Mouse (Mus musculus) limb, embryonic 11.5 days (tissue): Measurements from ENCODE around the gene 1810043G02Rik. TPM values are rescaled to one million over a fixed set of nuclear protein-coding genes. Genes with fewer than 3 reads are reported as not detected.
"Not testable (repeated sequence)": the region's sequence is repeated elsewhere in the genome, so short reads cannot be mapped to it uniquely, and the experiment has no call there.

ENCODE experiments used
- ATAC-seq: fragments of 200-750 bp; cut with Nextera tagmentation; 2 replicates; pipeline ENCODE4 v1.8.0; 2017; ENCODE audit warnings: low read depth; ENCODE audit not compliant: insufficient number of reproducible peaks, low FRiP score, low TSS enrichment
- DNase-seq: peaks from one replicate; pipeline ENCODE4 v3.0.0-alpha.2; 2015; ENCODE audit warnings: low spot score
- H3K27ac ChIP-seq: fragments of 300-500 bp; sonication (generic); replicated peaks from 2 replicates; pipeline ENCODE4 v1.5.1; 2014; ENCODE audit warnings: low read depth, mild to moderate bottlenecking, low read length
- H3K27me3 ChIP-seq: fragments of 300-500 bp; sonication (generic); 2 replicates; pipeline ENCODE4 v1.6.1; 2014; ENCODE audit warnings: mild to moderate bottlenecking, low read length, mixed read lengths; ENCODE audit not compliant: control insufficient read depth, insufficient read depth
- H3K36me3 ChIP-seq: fragments of 300-500 bp; sonication (generic); 2 replicates; pipeline ENCODE4 v1.6.1; 2014; ENCODE audit warnings: mild to moderate bottlenecking, low read length, moderate library complexity, mixed read lengths; ENCODE audit not compliant: control insufficient read depth, insufficient read depth
- H3K4me1 ChIP-seq: fragments of 300-500 bp; sonication (generic); 2 replicates; pipeline ENCODE4 v1.6.1; 2014; ENCODE audit warnings: low read length, mixed read lengths; ENCODE audit not compliant: control insufficient read depth, insufficient read depth
- H3K4me2 ChIP-seq: fragments of 300-500 bp; sonication (generic); 2 replicates; pipeline ENCODE4 v1.6.1; 2014; ENCODE audit warnings: low read depth, mild to moderate bottlenecking, moderate library complexity; ENCODE audit not compliant: severe bottlenecking
- H3K4me3 ChIP-seq: fragments of 300-500 bp; sonication (generic); 2 replicates; pipeline ENCODE4 v1.5.1; 2014; ENCODE audit warnings: low read depth, low read length
- H3K9ac ChIP-seq: fragments of 300-500 bp; sonication (generic); 2 replicates; pipeline ENCODE4 v1.6.1; 2014; ENCODE audit warnings: mild to moderate bottlenecking, low read length
- H3K9me3 ChIP-seq: fragments of 300-500 bp; sonication (generic); 2 replicates; pipeline ENCODE4 v1.6.1; 2016; ENCODE audit warnings: low read length; ENCODE audit not compliant: control insufficient read depth
- WGBS: fragments of 180-500 bp; shearing (Covaris S2); extraction: QIAGEN DNeasy Blood & Tissue Kit; methylation state at CpG from one replicate; pipeline ENCODE4 v1.1.7; 2014; 5-methylcytosine and 5-hydroxymethylcytosine counted together
- polyA plus RNA-seq: library from polyadenylated mRNA; unstranded; fragments of >200 nt; fragmentation: Nextera tagmentation; extraction: Ambion mirVana; gene quantifications from 2 replicates; pipeline ENCODE4 v1.2.1, GENCODE M21; 2014

1810043G02Rik gene
- polyA plus RNA-seq, 1 experiment from 2014 or later, result 29.5 TPM

DNA sequence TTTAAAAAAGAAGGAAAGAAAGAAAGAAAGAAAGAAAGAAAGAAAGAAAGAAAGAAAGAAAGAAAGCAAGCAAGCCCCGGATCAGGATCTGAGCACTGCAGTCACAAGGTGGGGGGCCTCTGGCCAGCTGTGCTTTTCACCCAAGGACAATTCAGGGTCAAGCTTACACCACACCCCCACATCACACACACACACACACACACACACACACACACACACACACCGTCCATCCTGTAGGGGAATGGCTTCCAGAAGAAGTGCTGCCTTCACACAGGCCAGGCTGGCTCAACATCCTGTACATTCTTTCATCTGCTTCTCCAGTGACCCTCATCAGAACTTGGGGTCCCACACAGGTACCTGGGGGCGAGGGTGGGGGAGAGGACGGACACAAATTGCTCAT is 41.0 kb downstream of the 1810043G02Rik start:
- Histone ChIP-seq H3K4me2 (no peak overlapping the region), H3K4me3 (no peak overlapping the region), H3K27me3 (no peaks in the 10 kb centered on the region), H3K27ac (no peak overlapping the region), H3K9ac (no peak overlapping the region), H3K9me3 (no peaks in the 10 kb centered on the region), H3K36me3 (no peaks in the 10 kb centered on the region), H3K4me1 (no peaks in the 10 kb centered on the region)
- WGBS, result 88% methylated on average over 4 of the region's 4 CpGs
- DNase-seq (no peak), ATAC-seq (no peak)

DNA sequence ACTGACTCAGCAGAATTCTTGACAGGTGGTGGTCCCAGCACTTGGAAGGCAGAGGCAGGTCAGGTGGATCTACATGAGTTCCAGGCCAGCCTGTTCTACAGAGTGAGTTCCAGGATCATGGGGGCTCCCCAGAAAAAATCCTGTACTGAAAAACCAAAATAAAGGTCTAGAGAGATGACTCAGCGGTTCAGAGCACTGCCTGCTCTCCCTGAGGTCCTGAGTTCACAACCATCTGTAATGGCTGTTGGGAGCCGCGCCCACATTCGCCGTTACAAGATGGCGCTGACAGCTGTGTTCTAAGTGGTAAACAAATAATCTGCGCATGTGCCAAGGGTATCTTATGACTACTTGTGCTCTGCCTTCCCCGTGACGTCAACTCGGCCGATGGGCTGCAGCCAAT is 41.7 kb downstream of the 1810043G02Rik start:
- not testable (repeated sequence) for H3K4me3 ChIP-seq, DNase-seq, H3K9me3 ChIP-seq, H3K27ac ChIP-seq, H3K4me1 ChIP-seq, H3K27me3 ChIP-seq, H3K4me2 ChIP-seq, ATAC-seq, H3K9ac ChIP-seq, H3K36me3 ChIP-seq
- 98% methylated on average over 7 of the region's 11 CpGs for WGBS

DNA sequence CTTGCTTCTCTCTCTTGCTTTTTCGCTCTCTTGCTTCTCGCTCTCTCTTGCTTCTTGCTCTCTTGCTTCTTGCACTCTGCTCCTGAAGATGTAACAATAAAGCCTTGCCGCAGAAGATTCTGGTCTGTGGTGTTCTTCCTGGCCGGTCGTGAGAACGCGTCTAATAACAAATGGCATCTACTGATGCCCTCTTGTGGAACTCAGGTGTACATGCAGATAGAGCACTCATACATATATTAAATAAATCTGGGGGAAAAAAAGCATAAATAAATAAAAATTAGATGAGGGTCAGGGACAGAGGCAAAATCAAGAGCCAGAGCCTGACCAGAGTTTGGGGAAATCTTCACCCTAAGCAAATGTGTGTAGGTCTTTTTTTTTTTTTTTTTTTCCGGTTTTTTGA is 47.1 kb downstream of the 1810043G02Rik start:
- H3K4me3 ChIP-seq, H3K9ac ChIP-seq, H3K9me3 ChIP-seq, H3K4me1 ChIP-seq, H3K27me3 ChIP-seq, H3K27ac ChIP-seq, ATAC-seq, H3K36me3 ChIP-seq, H3K4me2 ChIP-seq, DNase-seq: not testable (repeated sequence)
- WGBS, result 81% methylated on average over 6 of the region's 8 CpGs

DNA sequence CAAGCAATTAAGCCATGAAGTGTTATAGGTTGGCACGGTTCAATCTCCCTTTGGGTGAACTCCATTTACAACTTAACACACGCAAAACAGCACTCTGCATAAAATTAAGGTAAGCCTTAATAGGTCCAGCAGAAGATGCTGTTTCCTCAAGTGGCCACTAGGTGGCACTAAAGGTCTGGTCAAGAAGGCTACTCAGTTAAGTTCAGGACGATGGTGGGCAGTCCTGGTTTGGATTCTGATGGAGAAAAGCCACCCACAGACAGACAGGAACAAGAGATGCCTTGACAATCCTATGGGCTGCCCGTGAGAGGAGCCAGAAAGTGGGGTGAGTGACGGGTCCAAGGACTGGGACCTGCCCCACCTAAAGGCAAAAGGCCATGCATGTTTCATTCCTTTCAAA is 49.8 kb downstream of the 1810043G02Rik start:
- DNase-seq, result peak; percentile 82
- Histone ChIP-seq H3K27ac (no peak overlapping the region), H3K9me3 (no peaks in the 10 kb centered on the region), H3K4me3 (no peak overlapping the region), H3K36me3 (no peaks in the 10 kb centered on the region), H3K4me1 (no peaks in the 10 kb centered on the region), H3K4me2 (no peak overlapping the region), H3K27me3 (no peaks in the 10 kb centered on the region), H3K9ac (no peak overlapping the region)
- 7% methylated on average over 5 of the region's 5 CpGs for WGBS
- ATAC-seq, result peak; percentile 65; the same call in 1 of the 2 replicates

DNA sequence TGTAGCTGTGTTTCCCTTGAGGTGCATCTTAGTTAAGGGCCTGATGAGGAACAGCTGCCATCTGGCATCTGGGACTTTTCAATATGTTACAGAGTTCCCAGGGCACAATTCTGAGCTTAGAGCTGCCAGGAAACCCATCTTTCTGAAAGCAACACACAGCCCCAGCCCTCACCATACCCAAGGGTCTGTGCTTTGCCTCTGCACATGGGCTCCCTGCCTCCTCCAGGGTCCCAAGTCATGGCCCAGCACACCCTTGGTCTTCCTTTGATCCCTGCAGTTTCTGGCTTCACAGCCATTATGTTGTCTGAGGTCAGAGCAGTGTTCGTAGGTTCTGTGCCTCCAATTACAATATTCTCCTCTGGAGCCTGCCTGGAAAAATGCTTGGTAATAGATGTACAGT is 50.8 kb downstream of the 1810043G02Rik start:
- H3K9me3 ChIP-seq, result no peaks in the 10 kb centered on the region
- H3K27me3 ChIP-seq, result no peaks in the 10 kb centered on the region
- ATAC-seq (no peak), DNase-seq (no peak)
- no peaks in the 10 kb centered on the region for H3K4me1 ChIP-seq
- H3K4me3 ChIP-seq, result no peak overlapping the region
- WGBS, result 80% methylated on average over 1 of the region's 1 CpGs
- H3K4me2 ChIP-seq, result no peak overlapping the region
- no peak overlapping the region for H3K9ac ChIP-seq
- H3K36me3 ChIP-seq, result no peaks in the 10 kb centered on the region
- H3K27ac ChIP-seq, result no peak overlapping the region

DNA sequence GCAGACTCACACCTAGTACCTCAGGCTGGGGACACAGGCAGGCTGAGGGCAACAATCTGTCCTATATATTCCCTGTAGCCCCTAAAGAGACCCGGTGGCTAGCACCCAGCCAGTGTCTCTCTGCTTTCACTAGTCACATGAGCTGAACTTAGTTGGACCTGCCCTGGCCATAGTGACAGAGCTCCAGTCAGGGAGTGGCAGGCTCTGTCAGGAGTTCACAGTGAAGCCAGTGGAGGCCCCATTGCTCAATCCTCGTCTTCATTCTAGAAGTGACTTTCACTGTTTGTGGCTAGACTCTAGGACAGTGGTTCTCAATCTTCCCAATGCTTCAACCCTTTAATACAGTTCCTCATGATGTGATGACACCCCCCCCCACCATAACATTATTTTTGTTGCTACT is 53.7 kb downstream of the 1810043G02Rik start:
- Histone ChIP-seq H3K36me3 (no peaks in the 10 kb centered on the region), H3K27me3 (no peaks in the 10 kb centered on the region), H3K9ac (no peak overlapping the region), H3K4me2 (no peak overlapping the region), H3K4me1 (no peaks in the 10 kb centered on the region), H3K4me3 (no peak overlapping the region), H3K9me3 (no peaks in the 10 kb centered on the region), H3K27ac (no peak overlapping the region)
- 81% methylated on average over 2 of the region's 2 CpGs for WGBS
- no peak for ATAC-seq
- no peak for DNase-seq

Other genes starting within 250 kb of the 1810043G02Rik start
- gene Gm18596, start 235.9 kb upstream of the 1810043G02Rik start, polyA plus RNA-seq, result not detected in 2 replicates
- gene Gm9736, start 227.2 kb upstream of the 1810043G02Rik start, polyA plus RNA-seq, result not detected in 2 replicates
- not detected in 2 replicates for gene Gm3233, start 218.8 kb upstream of the 1810043G02Rik start, polyA plus RNA-seq
- not detected in 2 replicates for gene Gm3238, start 207.2 kb upstream of the 1810043G02Rik start, polyA plus RNA-seq
- gene Gm7138, start 201.6 kb upstream of the 1810043G02Rik start, polyA plus RNA-seq, result not detected in 2 replicates
- gene Gm3250, start 196.0 kb upstream of the 1810043G02Rik start, polyA plus RNA-seq, result not detected in 2 replicates
- not detected in 2 replicates for gene Gm7137, start 190.3 kb upstream of the 1810043G02Rik start, polyA plus RNA-seq
- gene Gm9639, start 183.4 kb upstream of the 1810043G02Rik start, polyA plus RNA-seq, result not detected in 2 replicates
- gene Gm19668, start 179.4 kb upstream of the 1810043G02Rik start, polyA plus RNA-seq, result not detected in 2 replicates
- not detected in 2 replicates for gene Gm9507, start 166.7 kb upstream of the 1810043G02Rik start, polyA plus RNA-seq
- gene Gm2696, start 163.8 kb upstream of the 1810043G02Rik start, polyA plus RNA-seq, result not detected in 2 replicates
- gene Krtap10-4, start 151.4 kb upstream of the 1810043G02Rik start, polyA plus RNA-seq, result not detected in 2 replicates
- gene Krtap10-10, start 142.6 kb upstream of the 1810043G02Rik start, polyA plus RNA-seq, result not detected in 2 replicates
- gene Gm36176, start 131.7 kb upstream of the 1810043G02Rik start, polyA plus RNA-seq, result not detected in 2 replicates
- gene Gm10318, start 125.7 kb upstream of the 1810043G02Rik start, polyA plus RNA-seq, result not detected in 2 replicates
- not detected in 2 replicates for gene Gm3285, start 116.5 kb upstream of the 1810043G02Rik start, polyA plus RNA-seq
- gene Lrrc3, start 76.0 kb upstream of the 1810043G02Rik start, polyA plus RNA-seq, result 1.4 and 1.5 TPM in 2 replicates
- 0.10 and 0.27 TPM in 2 replicates for gene Trpm2, start 8.0 kb upstream of the 1810043G02Rik start, polyA plus RNA-seq
- gene Pfkl, start 31.6 kb downstream of the 1810043G02Rik start, polyA plus RNA-seq, result 157 and 161 TPM in 2 replicates
- 0.11 TPM in 1 of 2 replicates, not detected in the other for gene Dnmt3l, start 63.4 kb downstream of the 1810043G02Rik start, polyA plus RNA-seq
- gene Aire, start 65.1 kb downstream of the 1810043G02Rik start, polyA plus RNA-seq, result 0.17 and 0.35 TPM in 2 replicates
- gene Icosl, start 90.8 kb downstream of the 1810043G02Rik start, polyA plus RNA-seq, result 2.6 and 2.7 TPM in 2 replicates
- 17.4 and 25.9 TPM in 2 replicates for gene D10Jhu81e, start 191.3 kb downstream of the 1810043G02Rik start, polyA plus RNA-seq
- 23.7 and 26.5 TPM in 2 replicates for gene Pwp2, start 206.6 kb downstream of the 1810043G02Rik start, polyA plus RNA-seq